10 mouse cellular contexts compared by ENCODE assay signal in genomic region chr8:122938591-122938990, GRCm38 (mm10).
DNase-seq lines count a peak whose midpoint lies in the region; ATAC-seq and TF ChIP-seq lines count a peak whose summit lies in the region.
"Had no signal": no experiment of that assay in that cellular context is flagged by ENCODE, and none has a peak within 500 bp of the region (broad histone marks: within the 10 kb centered on the region; RNA-seq: fewer than 3 reads in every experiment).

No protein-coding gene starts in this region.

- TF ChIP-seq POLR2A in CH12.LX (IDR thresholded peaks at IDR 0.05; ENCODE audit: low read depth, low read length): no peak
- no peak; the same call in 1 of the 2 replicates for TF ChIP-seq POLR2A in spleen, adult 2 months (IDR thresholded peaks at IDR 0.05; ENCODE audit: low read depth, low read length)

- no peak for ATAC-seq in hindbrain, embryonic 15.5 days (ENCODE audit: low FRiP score, low read depth)
- ATAC-seq in hindbrain, embryonic 16.5 days: no peak
- no peak; the same call in 1 of the 2 replicates for ATAC-seq in kidney, postnatal 0 days (replicated peaks; ENCODE audit: low FRiP score, low read depth)
- ATAC-seq in cerebellum, adult (ENCODE audit: insufficient number of reproducible peaks, low FRiP score, low TSS enrichment): no peak
- ATAC-seq: intestine, postnatal 0 days had no signal

- H3K9me3 ChIP-seq in hindbrain, embryonic 15.5 days: no peaks in the 10 kb centered on the region
- no peaks in the 10 kb centered on the region for H3K9me3 ChIP-seq in hindbrain, embryonic 16.5 days (ENCODE audit: control insufficient read depth, low read length)
- H3K9me3 ChIP-seq in CH12.LX (replicated peaks; ENCODE audit: low read length): no peaks in the 10 kb centered on the region
- no peaks in the 10 kb centered on the region for H3K9me3 ChIP-seq in kidney, postnatal 0 days (replicated peaks; ENCODE audit: low read length)
- H3K9me3 ChIP-seq: liver, embryonic 15.5 days had no signal

- peak; percentile 70 for DNase-seq in CH12.LX (ENCODE audit: extremely low read depth)
- DNase-seq in kidney, postnatal 0 days (ENCODE audit: low spot score): peak; percentile 59
- DNase-seq in spleen, adult 2 months (ENCODE audit: low read depth in 1 of 2, low spot score in 2 of 2): peak; percentile 64 to 72
- no peak for DNase-seq in layer of hippocampus, adult 9-10 months (ENCODE audit: low spot score)
- DNase-seq in c-Kit-positive CD71-positive TER-119-positive erythroid progenitor cells, embryonic 14.5 days (ENCODE audit: low spot score): no peak

- peak overlapping the region; percentile 47; the same call in 1 of the 2 replicates for H3K27ac ChIP-seq in hindbrain, embryonic 15.5 days (replicated peaks)
- no peak overlapping the region for H3K27ac ChIP-seq in hindbrain, embryonic 16.5 days (ENCODE audit: low read depth, low read length)
- no peak overlapping the region; the same call in 1 of the 2 replicates for H3K27ac ChIP-seq in CH12.LX (ENCODE audit: insufficient read depth, low read depth)
- H3K27ac ChIP-seq in kidney, postnatal 0 days: peak overlapping the region; percentile 47; the same call in 1 of the 2 replicates
- H3K27ac ChIP-seq in spleen, adult 2 months (ENCODE audit: insufficient read depth, low read length): peak overlapping the region; percentile 90
- H3K27ac ChIP-seq: liver, embryonic 15.5 days had no signal

- peaks cover 43% of the 10 kb centered on the region for H3K4me1 ChIP-seq in hindbrain, embryonic 15.5 days (replicated peaks)
- peaks cover 24% of the 10 kb centered on the region for H3K4me1 ChIP-seq in hindbrain, embryonic 16.5 days (ENCODE audit: control insufficient read depth, insufficient read depth, low read depth, low read length)
- H3K4me1 ChIP-seq in CH12.LX (ENCODE audit: control insufficient read depth in 1 of 2, insufficient read depth in 2 of 2): peaks cover 28 to 89% of the 10 kb centered on the region in 2 experiments
- peaks cover 20% of the 10 kb centered on the region for H3K4me1 ChIP-seq in kidney, postnatal 0 days (replicated peaks; ENCODE audit: insufficient read depth, low read length)
- peaks cover 42% of the 10 kb centered on the region for H3K4me1 ChIP-seq in spleen, adult 2 months (ENCODE audit: control insufficient read depth, insufficient read depth, insufficient read length)

- dilution Hi-C loops in CH12.LX (cut with MboI; ENCODE audit: extremely low pct_ligation_motif_present, extremely low pct_unique_long_range_greater_than_20kb, low sequenced_read_pairs): no loop called here

- no peak overlapping the region for H3K4me2 ChIP-seq in hindbrain, embryonic 15.5 days
- H3K4me2 ChIP-seq in hindbrain, embryonic 16.5 days (ENCODE audit: low read length): no peak overlapping the region
- H3K4me2 ChIP-seq in CH12.LX (ENCODE audit: insufficient read depth, low read depth, poor library complexity, severe bottlenecking): no peak overlapping the region
- no peak overlapping the region for H3K4me2 ChIP-seq in kidney, postnatal 0 days (ENCODE audit: low read length)
- H3K4me2 ChIP-seq: liver, embryonic 15.5 days had no signal

- WGBS in hindbrain, embryonic 15.5 days: 35% methylated on average over 4 of the region's 4 CpGs
- 36% methylated on average over 4 of the region's 4 CpGs for WGBS in hindbrain, embryonic 16.5 days
- WGBS in kidney, postnatal 0 days: 20% methylated on average over 4 of the region's 4 CpGs
- 8% methylated on average over 4 of the region's 4 CpGs for WGBS in spleen, adult 2 months

- H3K4me3 ChIP-seq in hindbrain, embryonic 15.5 days: no peak overlapping the region
- no peak overlapping the region for H3K4me3 ChIP-seq in hindbrain, embryonic 16.5 days (ENCODE audit: low read length)
- no peak overlapping the region for H3K4me3 ChIP-seq in CH12.LX (replicated peaks in 1 of 3; ENCODE audit: low read depth in 2 of 3, low read length in 2 of 3, poor library complexity in 1 of 3)
- no peak overlapping the region for H3K4me3 ChIP-seq in kidney, postnatal 0 days (replicated peaks; ENCODE audit: low read depth, low read length)
- no peak overlapping the region for H3K4me3 ChIP-seq in spleen, adult 2 months (ENCODE audit: extremely low read depth, insufficient read depth, insufficient read length)
- H3K4me3 ChIP-seq: liver, embryonic 15.5 days had no signal

- H3K79me2 ChIP-seq in CH12.LX (replicated peaks; ENCODE audit: control insufficient read depth, extremely low read depth, insufficient read depth, poor library complexity, severe bottlenecking): peaks cover 91% of the 10 kb centered on the region

- H3K36me3 ChIP-seq in hindbrain, embryonic 15.5 days: no peaks in the 10 kb centered on the region
- no peaks in the 10 kb centered on the region for H3K36me3 ChIP-seq in hindbrain, embryonic 16.5 days (ENCODE audit: control insufficient read depth, insufficient read depth, low read length)
- H3K36me3 ChIP-seq in CH12.LX (replicated peaks in 1 of 2; ENCODE audit: control insufficient read depth in 1 of 2, insufficient read depth in 1 of 2, low read length in 1 of 2): peaks cover 17 to 66% of the 10 kb centered on the region in 2 experiments
- H3K36me3 ChIP-seq in kidney, postnatal 0 days (ENCODE audit: insufficient read depth, low read length): 0 out of 2 replicates have a peak, but pooled peaks cover 3% of the 10 kb centered on the region
- H3K36me3 ChIP-seq in spleen, adult 2 months (ENCODE audit: control insufficient read depth, insufficient read depth, low read length): no peaks in the 10 kb centered on the region
- H3K36me3 ChIP-seq: liver, embryonic 15.5 days had no signal

- in situ Hi-C loops in CH12.LX (cut with MboI; ENCODE audit: low pct_ligation_motif_present, low pct_unique_long_range_greater_than_20kb, low sequenced_read_pairs): no loop called here

- H3K9ac ChIP-seq in hindbrain, embryonic 15.5 days: no peak overlapping the region
- no peak overlapping the region for H3K9ac ChIP-seq in hindbrain, embryonic 16.5 days (ENCODE audit: low read depth, low read length)
- no peak overlapping the region for H3K9ac ChIP-seq in CH12.LX (ENCODE audit: insufficient read depth, low read depth)
- H3K9ac ChIP-seq in kidney, postnatal 0 days (ENCODE audit: low read depth, low read length): no peak overlapping the region
- H3K9ac ChIP-seq: liver, embryonic 15.5 days had no signal

- TF ChIP-seq EP300 in CH12.LX (IDR thresholded peaks at IDR 0.05; ENCODE audit: low read length): no peak

- no peak for TF ChIP-seq CTCF in CH12.LX (conservative IDR thresholded peaks at IDR 0.05 in 1 of 2, IDR thresholded peaks at IDR 0.05 in 1 of 2; ENCODE audit: low read depth in 2 of 2, low read length in 2 of 2)
- TF ChIP-seq CTCF in kidney, postnatal 0 days (IDR thresholded peaks at IDR 0.05; ENCODE audit: low read depth): no peak
- TF ChIP-seq CTCF in spleen, adult 2 months (IDR thresholded peaks at IDR 0.05; ENCODE audit: extremely low read depth, insufficient read depth, insufficient read length, insufficient replicate concordance): no peak

- no peak for TF ChIP-seq RAD21 in CH12.LX (IDR thresholded peaks at IDR 0.05; ENCODE audit: low read depth, low read length)

- no peaks in the 10 kb centered on the region for H3K27me3 ChIP-seq in hindbrain, embryonic 15.5 days
- H3K27me3 ChIP-seq in hindbrain, embryonic 16.5 days (replicated peaks; ENCODE audit: control insufficient read depth, insufficient read depth, low read length): no peaks in the 10 kb centered on the region
- no peaks in the 10 kb centered on the region for H3K27me3 ChIP-seq in CH12.LX (replicated peaks)
- no peaks in the 10 kb centered on the region for H3K27me3 ChIP-seq in kidney, postnatal 0 days (ENCODE audit: insufficient read depth, low read length)
- H3K27me3 ChIP-seq in spleen, adult 2 months (ENCODE audit: control insufficient read depth, insufficient read depth, low read length): no peaks in the 10 kb centered on the region
- H3K27me3 ChIP-seq: liver, embryonic 15.5 days had no signal

TF ChIP-seq in CH12.LX, 34 proteins besides CTCF, POLR2A, EP300 and RAD21:
- TF ChIP-seq ZNF384 (IDR thresholded peaks at IDR 0.05; ENCODE audit: low read depth, low read length) (no peak), CHD2 (IDR thresholded peaks at IDR 0.05; ENCODE audit: low read length) (no peak), MYC (IDR thresholded peaks at IDR 0.05; ENCODE audit: low read depth, low read length) (no peak), USF2 (conservative IDR thresholded peaks at IDR 0.05; ENCODE audit: low read depth, low read length) (no peak), USF1 (IDR thresholded peaks at IDR 0.05; ENCODE audit: low read depth, low read length) (no peak), ELF1 (IDR thresholded peaks at IDR 0.05; ENCODE audit: low read depth, low read length) (no peak), KAT2A (IDR thresholded peaks at IDR 0.05; ENCODE audit: insufficient replicate concordance, low read length) (no peak), E2F4 (IDR thresholded peaks at IDR 0.05; ENCODE audit: insufficient replicate concordance, low read depth, low read length) (no peak), TCF12 (IDR thresholded peaks at IDR 0.05; ENCODE audit: low read depth, low read length) (no peak), JUND (conservative IDR thresholded peaks at IDR 0.05; ENCODE audit: low read depth, low read length) (no peak), JUN (IDR thresholded peaks at IDR 0.05; ENCODE audit: insufficient read depth, low read depth, low read length) (no peak), PAX5 (IDR thresholded peaks at IDR 0.05; ENCODE audit: low read length) (no peak), TBP (conservative IDR thresholded peaks at IDR 0.05; ENCODE audit: low read depth, low read length) (no peak), MXI1 (IDR thresholded peaks at IDR 0.05; ENCODE audit: low read depth, low read length) (no peak), ZC3H11A (IDR thresholded peaks at IDR 0.05; ENCODE audit: low read depth, low read length) (no peak), ZKSCAN1 (IDR thresholded peaks at IDR 0.05; ENCODE audit: borderline replicate concordance, low read depth, low read length) (no peak), POLR2AphosphoS2 (IDR thresholded peaks at IDR 0.05; ENCODE audit: low read depth, low read length) (no peak), IRF4 (IDR thresholded peaks at IDR 0.05; ENCODE audit: low read depth, low read length) (no peak), SIN3A (IDR thresholded peaks at IDR 0.05; ENCODE audit: low read length) (no peak)
TF ChIP-seq in CH12.LX: peak in this region for 0.

Comparison
In these comparisons a context has a peak if more than half of its experiments do, and no peak if none do; other contexts are left out.
1. H3K27ac ChIP-seq: peak in hindbrain, embryonic 15.5 days (single experiment), kidney, postnatal 0 days (single experiment) and spleen, adult 2 months (single experiment); none in hindbrain, embryonic 16.5 days (single experiment) and CH12.LX (single experiment).
2. DNase-seq: peak in CH12.LX (single experiment), kidney, postnatal 0 days (single experiment) and spleen, adult 2 months (2 of 2); none in layer of hippocampus, adult 9-10 months (single experiment) and c-Kit-positive CD71-positive TER-119-positive erythroid progenitor cells, embryonic 14.5 days (single experiment).